8 mouse cellular contexts compared by ENCODE assay signal in genomic region chr19:45659301-45659737, GRCm38 (mm10). TPM values are rescaled to one million over a fixed set of nuclear protein-coding genes. Genes with fewer than 3 reads are reported as not detected.
A peak's percentile ranks its signal among the peaks of the same experiment; 100 is the strongest.
DNase-seq lines count a peak whose midpoint lies in the region; ATAC-seq and TF ChIP-seq lines count a peak whose summit lies in the region.

No protein-coding gene starts in this region.

- no peak for TF ChIP-seq CTCF in midbrain, postnatal 0 days (IDR thresholded peaks at IDR 0.05)

- ATAC-seq in frontal cortex, adult (ENCODE audit: low TSS enrichment): no peak
- ATAC-seq in limb, embryonic 12.5 days (ENCODE audit: insufficient number of reproducible peaks, insufficient read depth, low FRiP score, low TSS enrichment, low read depth): no peak
- ATAC-seq in midbrain, postnatal 0 days (ENCODE audit: low FRiP score): peak; percentile 86
- ATAC-seq in monocyte, adult 5-6 weeks (replicated peaks; ENCODE audit: insufficient number of reproducible peaks, low FRiP score, low TSS enrichment, poor library complexity, severe bottlenecking): no peak

- H3K27me3 ChIP-seq in limb, embryonic 12.5 days: no peaks in the 10 kb centered on the region
- H3K27me3 ChIP-seq in midbrain, postnatal 0 days (ENCODE audit: insufficient read depth, low read length): no peaks in the 10 kb centered on the region

- no peaks in the 10 kb centered on the region for H3K9me3 ChIP-seq in limb, embryonic 12.5 days
- H3K9me3 ChIP-seq in midbrain, postnatal 0 days (ENCODE audit: low read length): no peaks in the 10 kb centered on the region

- peak overlapping the region; percentile 82 for H3K4me2 ChIP-seq in limb, embryonic 12.5 days
- peak overlapping the region; percentile 76 for H3K4me2 ChIP-seq in midbrain, postnatal 0 days (ENCODE audit: low read depth, low read length, poor library complexity, severe bottlenecking)

- peak overlapping the region; percentile 92 for H3K4me3 ChIP-seq in limb, embryonic 12.5 days (replicated peaks)
- H3K4me3 ChIP-seq in midbrain, postnatal 0 days (ENCODE audit: low read depth, low read length): peak overlapping the region; percentile 88

- peaks cover 35% of the 10 kb centered on the region for H3K4me1 ChIP-seq in limb, embryonic 12.5 days (replicated peaks)
- peaks cover 5% of the 10 kb centered on the region; the same call in 1 of the 2 replicates for H3K4me1 ChIP-seq in midbrain, postnatal 0 days (ENCODE audit: insufficient read depth, low read length)

- peak overlapping the region; percentile 96 for H3K27ac ChIP-seq in limb, embryonic 12.5 days
- peak overlapping the region; percentile 98 for H3K27ac ChIP-seq in midbrain, postnatal 0 days (ENCODE audit: low read depth, low read length)

- WGBS in limb, embryonic 12.5 days: under 1% methylated on average over 18 of the region's 18 CpGs
- WGBS in midbrain, postnatal 0 days: under 1% methylated on average over 16 of the region's 18 CpGs

- no peaks in the 10 kb centered on the region for H3K36me3 ChIP-seq in limb, embryonic 12.5 days
- no peaks in the 10 kb centered on the region for H3K36me3 ChIP-seq in midbrain, postnatal 0 days (ENCODE audit: insufficient read depth, low read length)

- H3K9ac ChIP-seq in limb, embryonic 12.5 days (replicated peaks): peak overlapping the region; percentile 99
- H3K9ac ChIP-seq in midbrain, postnatal 0 days (replicated peaks; ENCODE audit: low read length, poor library complexity, severe bottlenecking): peak overlapping the region; percentile 99

- peak; percentile 13 to 26 for DNase-seq in frontal cortex, postnatal 36 days (ENCODE audit: low spot score in 2 of 2)
- peak; percentile 23 for DNase-seq in thymus, postnatal 0 days (ENCODE audit: low spot score)
- no peak for DNase-seq in thymus, postnatal 14 days
- DNase-seq in heart, adult 8-10 months (ENCODE audit: low spot score): peak; percentile 24
- peak; percentile 16 for DNase-seq in midbrain, postnatal 0 days (ENCODE audit: low spot score)

RNA-seq across cellular contexts. Expression of gene Fbxw4, which starts 0.8 kb away (rescaled TPM):
- polyA plus RNA-seq in thymus, postnatal 0 days (2015; fragmentation: Nextera tagmentation; extraction: Ambion mirVana): 23.0 and 24.5 TPM in 2 replicates
- total RNA-seq in heart, adult 8-10 months (2022): 10 to 100 TPM; 27.2 to 32.6 (median 31.2) TPM
- 6.8 and 7.2 TPM in 2 replicates for polyA plus RNA-seq in limb, embryonic 12.5 days (2016; fragmentation: Nextera tagmentation; extraction: Ambion mirVana)
- 30.9 and 41.8 TPM in 2 replicates for total RNA-seq in midbrain, postnatal 0 days (2014; rRNA removed)
- polyA plus RNA-seq in midbrain, postnatal 0 days (2015; fragmentation: Nextera tagmentation; extraction: Ambion mirVana): 5.6 and 6.0 TPM in 2 replicates
- total RNA-seq in monocyte, adult 5-6 weeks (2017): 14.7 to 30.1 TPM (median 15.2 TPM) in 3 replicates
